15 mouse cellular contexts compared by ENCODE assay signal in the genomic region with DNA sequence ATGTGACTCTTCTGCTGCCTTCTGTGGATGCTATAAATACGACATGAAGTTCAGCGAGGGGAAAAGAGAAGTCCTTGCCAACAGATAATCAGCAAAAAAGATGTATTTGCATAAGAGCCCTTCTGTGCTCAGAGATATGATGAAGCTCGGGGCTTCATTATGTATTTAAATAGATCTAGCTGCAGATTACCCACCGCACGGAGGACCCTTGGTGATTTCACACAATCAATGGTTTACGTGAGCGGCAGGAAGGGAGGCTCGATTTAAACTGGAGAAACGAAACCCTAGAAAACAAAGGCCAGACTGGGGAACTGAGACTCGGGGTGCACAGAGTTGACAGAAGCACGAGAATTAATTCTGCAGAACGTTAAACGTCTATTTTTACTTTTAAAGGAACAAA.
DNase-seq lines count a peak whose midpoint lies in the region; ATAC-seq and TF ChIP-seq lines count a peak whose summit lies in the region.
"Had no signal": no experiment of that assay in that cellular context is flagged by ENCODE, and none has a peak within 500 bp of the region (broad histone marks: within the 10 kb centered on the region; RNA-seq: fewer than 3 reads in every experiment).

No protein-coding gene starts in this region.

- 69% methylated on average over 13 of the region's 13 CpGs for WGBS in kidney, adult 2 months
- WGBS in kidney, embryonic 15.5 days, result 63% methylated on average over 13 of the region's 13 CpGs
- 12% methylated on average over 13 of the region's 13 CpGs for WGBS in bone marrow, adult 2 months
- WGBS in liver, embryonic 16.5 days (ENCODE audit: insufficient replicate concordance), result 12% methylated on average over 13 of the region's 13 CpGs

- DNase-seq in kidney, adult 2 months, result peak; percentile 8
- DNase-seq in B cell, adult 2 months, result peak; percentile 28 to 33
- DNase-seq in adrenal gland, adult (ENCODE audit: inconsistent age in 2 of 2, low spot score in 1 of 2), result no peak
- DNase-seq in heart, adult 11 months, result no peak
- DNase-seq: cerebellum, adult 2 months; lung, adult 18-20 months; right cerebral cortex, postnatal 14 days had no signal

- H3K4me3 ChIP-seq in kidney, adult 2 months (ENCODE audit: insufficient read depth, low read depth, low read length), result no peak overlapping the region
- no peak overlapping the region for H3K4me3 ChIP-seq in kidney, embryonic 15.5 days (replicated peaks)
- no peak overlapping the region for H3K4me3 ChIP-seq in bone marrow, adult 2 months (replicated peaks; ENCODE audit: control insufficient read depth, low read depth, low read length)
- H3K4me3 ChIP-seq in liver, embryonic 16.5 days (ENCODE audit: low read depth, low read length), result no peak overlapping the region
- H3K4me3 ChIP-seq: embryonic facial prominence, embryonic 13.5 days; midbrain, embryonic 12.5 days had no signal

- no peaks in the 10 kb centered on the region for H3K36me3 ChIP-seq in kidney, adult 2 months (ENCODE audit: control insufficient read depth, insufficient read depth, low read length)
- peaks cover 17% of the 10 kb centered on the region for H3K36me3 ChIP-seq in kidney, embryonic 15.5 days
- H3K36me3 ChIP-seq in liver, embryonic 16.5 days (ENCODE audit: control insufficient read depth, insufficient read depth), result no peaks in the 10 kb centered on the region; the same call in 1 of the 2 replicates

- no peaks in the 10 kb centered on the region for H3K4me1 ChIP-seq in kidney, adult 2 months (ENCODE audit: control insufficient read depth, insufficient read depth, low read length)
- peaks cover 35% of the 10 kb centered on the region for H3K4me1 ChIP-seq in kidney, embryonic 15.5 days
- peaks cover 3% of the 10 kb centered on the region for H3K4me1 ChIP-seq in bone marrow, adult 2 months (ENCODE audit: control insufficient read depth, insufficient read depth, low read length)
- peaks cover 7% of the 10 kb centered on the region; the same call in 1 of the 2 replicates for H3K4me1 ChIP-seq in liver, embryonic 16.5 days (ENCODE audit: control insufficient read depth, low read depth, low read length)

- H3K27ac ChIP-seq in kidney, adult 2 months (ENCODE audit: insufficient read depth, low read depth, low read length), result no peak overlapping the region
- no peak overlapping the region for H3K27ac ChIP-seq in kidney, embryonic 15.5 days
- H3K27ac ChIP-seq in bone marrow, adult 2 months (ENCODE audit: control insufficient read depth, insufficient read depth, low read depth, low read length, poor library complexity), result peak overlapping the region; percentile 55
- no peak overlapping the region for H3K27ac ChIP-seq in liver, embryonic 16.5 days (ENCODE audit: low read length)
- H3K27ac ChIP-seq: embryonic facial prominence, embryonic 13.5 days; midbrain, embryonic 12.5 days; stomach, postnatal 0 days had no signal

- H3K4me2 ChIP-seq in kidney, embryonic 15.5 days, result no peak overlapping the region
- H3K4me2 ChIP-seq in liver, embryonic 16.5 days (ENCODE audit: low read depth, low read length), result peak overlapping the region; percentile 10; the same call in 1 of the 2 replicates
- H3K4me2 ChIP-seq: embryonic facial prominence, embryonic 13.5 days; midbrain, embryonic 12.5 days had no signal

- no peak overlapping the region for H3K9ac ChIP-seq in kidney, embryonic 15.5 days
- H3K9ac ChIP-seq in liver, embryonic 16.5 days (ENCODE audit: low read depth, low read length), result no peak overlapping the region
- H3K9ac ChIP-seq: midbrain, embryonic 12.5 days had no signal

- TF ChIP-seq CTCF in kidney, adult 2 months (conservative IDR thresholded peaks at IDR 0.05; ENCODE audit: insufficient read depth, insufficient read length, low read depth, low read length), result no peak
- no peak for TF ChIP-seq CTCF in bone marrow, adult 2 months (IDR thresholded peaks at IDR 0.05; ENCODE audit: control insufficient read depth, insufficient read depth, low read length)

- TF ChIP-seq POLR2A in kidney, adult 2 months (IDR thresholded peaks at IDR 0.05; ENCODE audit: low read depth, low read length), result no peak
- TF ChIP-seq POLR2A in bone marrow, adult 2 months (IDR thresholded peaks at IDR 0.05; ENCODE audit: borderline replicate concordance, control insufficient read depth, low read depth, low read length), result no peak

- no peaks in the 10 kb centered on the region for H3K27me3 ChIP-seq in kidney, adult 2 months (replicated peaks; ENCODE audit: control insufficient read depth, insufficient read depth, low read length)
- H3K27me3 ChIP-seq in kidney, embryonic 15.5 days, result no peaks in the 10 kb centered on the region
- H3K27me3 ChIP-seq in liver, embryonic 16.5 days (ENCODE audit: control insufficient read depth, insufficient read depth, low read depth, low read length), result no peaks in the 10 kb centered on the region
- H3K27me3 ChIP-seq: embryonic facial prominence, embryonic 13.5 days; midbrain, embryonic 12.5 days had no signal

- ATAC-seq in kidney, embryonic 15.5 days (replicated peaks; ENCODE audit: low FRiP score), result no peak
- ATAC-seq in liver, embryonic 16.5 days (ENCODE audit: low read depth), result no peak
- no peak for ATAC-seq in inflammation-experienced regulatory T-cells, adult 6 months
- ATAC-seq: hindbrain, embryonic 16.5 days had no signal

- no peaks in the 10 kb centered on the region for H3K9me3 ChIP-seq in kidney, embryonic 15.5 days (replicated peaks)
- no peaks in the 10 kb centered on the region for H3K9me3 ChIP-seq in liver, embryonic 16.5 days (replicated peaks; ENCODE audit: control insufficient read depth, low read length)
- H3K9me3 ChIP-seq: embryonic facial prominence, embryonic 13.5 days had no signal

Comparison
In these comparisons a context has a peak if more than half of its experiments do, and no peak if none do; other contexts are left out.
1. DNase-seq: peak in kidney, adult 2 months (single experiment) and B cell, adult 2 months (2 of 2); none in adrenal gland, adult (0 of 2) and heart, adult 11 months (single experiment).